Mouse (Mus musculus): ENCODE results near the gene Cyp2b9.
"Not testable (repeated sequence)": the region's sequence is repeated elsewhere in the genome, so short reads cannot be mapped to it uniquely, and the experiment has no call there.

Gene Cyp2b9

DNA sequence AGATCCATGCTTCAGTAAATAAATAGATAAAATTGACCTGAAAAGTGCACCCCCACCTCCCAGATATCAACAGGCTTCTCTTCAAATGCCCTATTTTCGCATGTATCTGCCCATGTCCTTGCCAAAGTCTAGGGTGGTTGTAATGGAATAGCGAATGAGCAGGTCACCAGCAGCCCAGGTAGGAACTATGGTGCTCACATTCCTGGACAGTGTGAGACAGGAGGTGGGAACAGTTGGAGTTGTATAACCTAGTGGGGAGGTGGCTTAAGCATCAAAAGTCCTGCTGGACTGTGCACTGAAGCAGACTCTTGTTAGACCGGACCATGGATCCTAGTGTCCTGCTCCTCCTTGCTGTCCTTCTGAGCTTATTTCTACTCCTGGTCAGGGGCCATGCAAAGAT lies at the start of gene Cyp2b9:
Gene Cyp2b9 (plus strand): TSS at position 301 of the 400 bp plus-strand sequence.
- not testable (repeated sequence) for DNase-seq

DNA sequence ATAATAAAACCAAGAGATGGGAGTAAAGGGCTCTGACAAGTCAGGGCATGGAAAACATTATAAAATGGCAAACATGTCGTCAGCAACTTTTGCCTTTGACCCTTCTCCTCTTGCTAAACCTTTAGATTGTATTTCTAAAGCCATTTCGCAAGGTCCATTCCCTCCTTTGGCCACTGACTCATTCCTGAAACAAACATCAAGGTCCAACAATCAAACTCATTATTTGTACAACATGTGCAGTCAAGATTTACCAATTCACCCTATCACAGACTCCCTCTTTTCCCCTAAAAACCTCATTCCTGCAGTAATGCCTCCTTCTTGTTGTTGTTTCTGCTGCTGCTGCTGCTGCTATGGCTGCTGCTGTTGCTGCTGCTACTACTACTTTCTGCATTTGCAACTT lies 33.6 kb upstream of the Cyp2b9 start:
- DNase-seq: not testable (repeated sequence)

GRCm38 (mm10) chr7:26143657-26144056 lies 29.6 kb upstream of the Cyp2b9 start:
- DNase-seq: not testable (repeated sequence)

DNA sequence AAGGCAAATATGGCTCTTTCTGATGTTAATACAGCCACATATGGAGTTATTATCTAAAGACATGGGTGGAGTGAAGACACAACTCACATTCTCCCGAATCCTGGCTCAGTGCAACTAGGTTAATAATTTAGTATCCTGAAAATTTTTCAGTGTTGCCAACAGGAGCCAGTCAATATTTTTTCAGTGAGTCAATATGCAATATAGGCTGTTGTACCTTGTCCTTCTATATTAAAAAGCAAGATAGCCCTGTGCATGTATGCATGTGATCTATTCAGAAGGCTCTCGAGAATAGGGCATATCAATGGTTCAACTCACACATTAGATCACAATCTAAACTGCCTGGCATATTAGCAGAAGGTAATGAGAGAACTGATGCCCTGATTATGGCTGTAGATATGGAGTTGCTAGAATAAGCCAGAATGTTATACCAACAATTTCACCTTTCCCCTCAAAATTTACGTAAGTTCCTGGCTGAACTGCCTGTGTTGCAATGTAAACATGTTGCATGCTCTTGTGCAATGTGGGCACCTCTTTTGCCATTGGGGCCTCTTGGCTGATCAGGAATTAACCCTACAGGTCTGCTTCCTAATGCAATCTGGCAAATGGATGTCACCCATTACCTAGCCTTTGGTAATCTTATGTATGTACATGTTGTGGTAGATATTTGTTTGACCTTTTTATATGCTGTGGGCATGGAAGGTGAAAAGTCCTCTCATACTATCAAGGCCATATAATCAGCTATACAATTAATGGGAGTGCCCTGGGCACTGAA lies 4.3 kb upstream of the Cyp2b9 start:
- DNase-seq: not testable (repeated sequence)

DNA sequence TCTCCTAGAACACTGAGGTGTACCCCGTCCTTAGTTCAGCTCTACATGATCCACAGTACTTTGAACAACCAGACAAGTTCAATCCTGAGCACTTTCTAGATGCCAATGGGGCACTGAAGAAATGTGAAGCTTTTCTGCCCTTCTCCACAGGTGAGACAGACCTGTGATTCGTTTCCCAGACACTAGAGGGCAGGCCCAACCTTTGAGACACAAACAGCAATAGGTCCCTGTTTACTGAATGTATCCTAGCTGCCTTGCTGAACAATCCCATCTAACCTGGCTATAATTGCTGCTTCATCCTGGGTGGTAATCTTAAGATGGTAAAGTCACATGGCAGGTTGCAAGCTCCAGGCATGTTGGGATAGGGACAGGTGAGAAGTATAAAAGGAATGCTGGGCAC lies 27.9 kb downstream of the Cyp2b9 start:
- peak; percentile 8 for DNase-seq

GRCm38 (mm10) chr7:26260034-26260433 lies 86.8 kb downstream of the Cyp2b9 start, which contains the start of gene Vmn1r184:
Vmn1r184 (plus strand) TSS chr7:26260334.
- not testable (repeated sequence) for DNase-seq
